Mouse (Mus musculus): Measurements from ENCODE around the gene Wnk4. TPM values are rescaled to one million over a fixed set of nuclear protein-coding genes. Genes with fewer than 3 reads are reported as not detected.

The Wnk4 gene
- polyA plus RNA-seq, 1 experiment, result 0.49 TPM

- H3K79me3 ChIP-seq (ENCODE audit: low read depth), result no peaks in the 10 kb centered on the region
- no peaks in the 10 kb centered on the region for H3K27me3 ChIP-seq (ENCODE audit: control insufficient read depth, insufficient read depth, insufficient read length)
- no peaks in the 10 kb centered on the region for H3K36me3 ChIP-seq (ENCODE audit: control insufficient read depth, insufficient read depth)
- H3K79me2 ChIP-seq (ENCODE audit: control insufficient read depth, insufficient read depth), result no peaks in the 10 kb centered on the region
- no peak for TF ChIP-seq MYOD1 (IDR thresholded peaks at IDR 0.05; ENCODE audit: control insufficient read depth, insufficient read length, low read depth)
- no peak for TF ChIP-seq MYOG (IDR thresholded peaks at IDR 0.05; ENCODE audit: control insufficient read depth, extremely low read depth, insufficient read length)
- TF ChIP-seq MAX (IDR thresholded peaks at IDR 0.05), result no peak
- no peak for TF ChIP-seq CTCF (IDR thresholded peaks at IDR 0.05; ENCODE audit: control insufficient read depth, insufficient read depth, insufficient read length)
- TF ChIP-seq USF1 (IDR thresholded peaks at IDR 0.05; ENCODE audit: low read depth), result no peak
- TF ChIP-seq FOSL1 (IDR thresholded peaks at IDR 0.05; ENCODE audit: insufficient read depth, low read length, poor library complexity, severe bottlenecking), result no peak
- TF ChIP-seq CEBPB (IDR thresholded peaks at IDR 0.05; ENCODE audit: low read depth), result no peak
- no peak overlapping the region for H3ac ChIP-seq (ENCODE audit: control insufficient read depth, insufficient read length, low read depth)
- H3K4me3 ChIP-seq (ENCODE audit: insufficient read depth, poor library complexity, severe bottlenecking), result no peak overlapping the region
These were observed 24.9 kb upstream of the Wnk4 start for GRCm38 (mm10) chr11:101235429-101235828.

- Histone ChIP-seq H3K4me3 (ENCODE audit: insufficient read depth, poor library complexity, severe bottlenecking) (no peak overlapping the region), H3ac (ENCODE audit: control insufficient read depth, insufficient read length, low read depth) (no peak overlapping the region), H3K36me3 (ENCODE audit: control insufficient read depth, insufficient read depth) (no peaks in the 10 kb centered on the region), H3K27me3 (ENCODE audit: control insufficient read depth, insufficient read depth, insufficient read length) (peaks cover 2% of the 10 kb centered on the region), H3K79me3 (ENCODE audit: low read depth) (no peaks in the 10 kb centered on the region), H3K79me2 (ENCODE audit: control insufficient read depth, insufficient read depth) (no peaks in the 10 kb centered on the region)
- no peak for TF ChIP-seq USF1 (IDR thresholded peaks at IDR 0.05; ENCODE audit: low read depth)
- no peak for TF ChIP-seq CEBPB (IDR thresholded peaks at IDR 0.05; ENCODE audit: low read depth)
- no peak for TF ChIP-seq MYOG (IDR thresholded peaks at IDR 0.05; ENCODE audit: control insufficient read depth, extremely low read depth, insufficient read length)
- no peak for TF ChIP-seq MAX (IDR thresholded peaks at IDR 0.05)
- TF ChIP-seq FOSL1 (IDR thresholded peaks at IDR 0.05; ENCODE audit: insufficient read depth, low read length, poor library complexity, severe bottlenecking), result no peak
- no peak for TF ChIP-seq CTCF (IDR thresholded peaks at IDR 0.05; ENCODE audit: control insufficient read depth, insufficient read depth, insufficient read length)
- no peak for TF ChIP-seq MYOD1 (IDR thresholded peaks at IDR 0.05; ENCODE audit: control insufficient read depth, insufficient read length, low read depth)
These were observed 23.6 kb upstream of the Wnk4 start for GRCm38 (mm10) chr11:101236782-101237181.

- TF ChIP-seq USF1 (IDR thresholded peaks at IDR 0.05; ENCODE audit: low read depth) (no peak), FOSL1 (IDR thresholded peaks at IDR 0.05; ENCODE audit: insufficient read depth, low read length, poor library complexity, severe bottlenecking) (no peak), CTCF (IDR thresholded peaks at IDR 0.05; ENCODE audit: control insufficient read depth, insufficient read depth, insufficient read length) (no peak), MYOD1 (IDR thresholded peaks at IDR 0.05; ENCODE audit: control insufficient read depth, insufficient read length, low read depth) (no peak), CEBPB (IDR thresholded peaks at IDR 0.05; ENCODE audit: low read depth) (no peak), MAX (IDR thresholded peaks at IDR 0.05) (no peak), MYOG (IDR thresholded peaks at IDR 0.05; ENCODE audit: control insufficient read depth, extremely low read depth, insufficient read length) (no peak)
- Histone ChIP-seq H3K79me3 (ENCODE audit: low read depth) (no peaks in the 10 kb centered on the region), H3K27me3 (ENCODE audit: control insufficient read depth, insufficient read depth, insufficient read length) (peaks cover 4% of the 10 kb centered on the region), H3K79me2 (ENCODE audit: control insufficient read depth, insufficient read depth) (no peaks in the 10 kb centered on the region), H3ac (ENCODE audit: control insufficient read depth, insufficient read length, low read depth) (no peak overlapping the region), H3K36me3 (ENCODE audit: control insufficient read depth, insufficient read depth) (no peaks in the 10 kb centered on the region), H3K4me3 (ENCODE audit: insufficient read depth, poor library complexity, severe bottlenecking) (no peak overlapping the region)
These were observed 22.2 kb upstream of the Wnk4 start for GRCm38 (mm10) chr11:101238071-101238647.

GRCm38 (mm10) chr11:101245071-101245470, 15.3 kb upstream of the Wnk4 start:
- H3ac ChIP-seq (ENCODE audit: control insufficient read depth, insufficient read length, low read depth), result no peak overlapping the region
- no peaks in the 10 kb centered on the region for H3K79me2 ChIP-seq (ENCODE audit: control insufficient read depth, insufficient read depth)
- H3K27me3 ChIP-seq (ENCODE audit: control insufficient read depth, insufficient read depth, insufficient read length), result peaks cover 26% of the 10 kb centered on the region
- H3K36me3 ChIP-seq (ENCODE audit: control insufficient read depth, insufficient read depth), result no peaks in the 10 kb centered on the region
- no peaks in the 10 kb centered on the region for H3K79me3 ChIP-seq (ENCODE audit: low read depth)
- no peak for TF ChIP-seq MYOG (IDR thresholded peaks at IDR 0.05; ENCODE audit: control insufficient read depth, extremely low read depth, insufficient read length)
- TF ChIP-seq MAX (IDR thresholded peaks at IDR 0.05), result no peak
- TF ChIP-seq CTCF (IDR thresholded peaks at IDR 0.05; ENCODE audit: control insufficient read depth, insufficient read depth, insufficient read length), result no peak
- TF ChIP-seq CEBPB (IDR thresholded peaks at IDR 0.05; ENCODE audit: low read depth), result no peak
- TF ChIP-seq USF1 (IDR thresholded peaks at IDR 0.05; ENCODE audit: low read depth), result no peak
- no peak for TF ChIP-seq FOSL1 (IDR thresholded peaks at IDR 0.05; ENCODE audit: insufficient read depth, low read length, poor library complexity, severe bottlenecking)
- no peak for TF ChIP-seq MYOD1 (IDR thresholded peaks at IDR 0.05; ENCODE audit: control insufficient read depth, insufficient read length, low read depth)
- H3K4me3 ChIP-seq (ENCODE audit: insufficient read depth, poor library complexity, severe bottlenecking), result no peak overlapping the region

GRCm38 (mm10) chr11:101245855-101246701, 14.3 kb upstream of the Wnk4 start, which contains the start of gene Ramp2:
Gene Ramp2, plus strand, starts transcription at chr11:101246028.
- Histone ChIP-seq H3K27me3 (ENCODE audit: control insufficient read depth, insufficient read depth, insufficient read length) (peaks cover 26% of the 10 kb centered on the region), H3K36me3 (ENCODE audit: control insufficient read depth, insufficient read depth) (no peaks in the 10 kb centered on the region), H3K79me3 (ENCODE audit: low read depth) (no peaks in the 10 kb centered on the region), H3K79me2 (ENCODE audit: control insufficient read depth, insufficient read depth) (no peaks in the 10 kb centered on the region), H3ac (ENCODE audit: control insufficient read depth, insufficient read length, low read depth) (peak within 1 kb of the TSS; percentile 21), H3K4me3 (ENCODE audit: insufficient read depth, poor library complexity, severe bottlenecking) (no peak within 1 kb of the TSS)
- TF ChIP-seq CEBPB (IDR thresholded peaks at IDR 0.05; ENCODE audit: low read depth) (no peak), USF1 (IDR thresholded peaks at IDR 0.05; ENCODE audit: low read depth) (no peak), FOSL1 (IDR thresholded peaks at IDR 0.05; ENCODE audit: insufficient read depth, low read length, poor library complexity, severe bottlenecking) (no peak), MAX (IDR thresholded peaks at IDR 0.05) (no peak), CTCF (IDR thresholded peaks at IDR 0.05; ENCODE audit: control insufficient read depth, insufficient read depth, insufficient read length) (no peak), MYOG (IDR thresholded peaks at IDR 0.05; ENCODE audit: control insufficient read depth, extremely low read depth, insufficient read length) (no peak), MYOD1 (IDR thresholded peaks at IDR 0.05; ENCODE audit: control insufficient read depth, insufficient read length, low read depth) (no peak)
